Mouse (Mus musculus): Measurements from ENCODE around the gene Bcl6b.

Gene Bcl6b

DNA sequence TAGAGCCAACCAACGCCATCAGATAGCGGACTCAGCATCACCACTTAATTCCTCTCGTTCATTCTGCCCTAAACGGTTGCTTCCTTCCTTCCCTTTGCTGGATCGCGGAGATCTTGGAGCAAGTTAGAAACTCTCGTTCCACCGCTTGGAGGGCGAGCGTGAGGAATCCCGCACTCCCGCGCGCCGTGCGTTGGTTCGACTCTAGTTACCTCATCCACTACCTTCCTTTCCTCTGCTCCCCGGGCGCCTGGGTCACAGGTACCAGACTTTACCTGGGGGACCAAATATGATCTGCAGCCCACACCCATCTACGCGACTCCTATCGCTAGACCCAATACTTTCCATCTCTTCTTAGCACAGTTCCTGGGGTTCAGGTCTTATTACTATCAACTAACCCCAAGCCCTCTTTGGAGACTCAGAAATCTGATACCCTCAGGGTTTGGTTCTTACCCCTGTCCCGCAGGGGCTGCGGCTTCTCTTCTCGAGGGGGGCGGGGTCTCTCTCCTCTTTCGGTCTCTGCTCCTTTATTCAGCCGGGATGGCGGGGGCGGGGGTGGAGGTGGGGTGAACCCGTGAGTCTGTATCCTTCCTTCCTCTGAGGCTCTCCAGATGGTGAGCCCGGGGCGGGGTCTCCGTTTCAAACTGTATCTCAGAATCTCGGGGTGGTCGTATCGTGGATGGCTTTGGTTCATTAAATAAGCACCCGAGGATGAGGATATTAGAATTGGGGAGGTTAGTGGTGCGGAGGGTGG, at the start of gene Bcl6b:
TSS of gene Bcl6b (minus strand) at position 539 of the 751 bp plus-strand sequence.
- no peak for DNase-seq

- no peak for DNase-seq
Measured at GRCm38 (mm10) chr11:70278961-70279360, 49.4 kb upstream of the Bcl6b start.

- no peak for DNase-seq
Measured at GRCm38 (mm10) chr11:70271641-70272040, 42.0 kb upstream of the Bcl6b start.

DNA sequence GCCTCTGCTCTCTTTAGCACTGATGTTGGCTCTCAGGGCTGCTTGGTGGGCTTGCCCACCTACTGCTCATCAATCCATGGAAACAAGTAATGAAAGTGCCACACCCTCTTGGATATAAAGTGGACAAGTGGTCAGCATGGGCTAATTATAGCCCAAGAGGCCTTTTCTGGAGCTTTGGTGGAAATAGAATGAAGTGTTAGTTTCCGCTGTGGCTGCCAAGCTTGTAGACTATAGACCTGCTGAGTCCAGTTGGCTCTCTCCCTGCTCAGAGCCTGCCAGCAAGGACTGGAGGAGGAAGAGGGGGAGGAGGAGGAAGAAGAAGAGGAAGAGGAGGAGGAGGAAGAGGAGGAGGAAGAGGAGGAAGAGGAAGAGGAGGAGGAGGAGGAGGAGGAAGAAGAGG, 36.8 kb upstream of the Bcl6b start:
- DNase-seq = no peak

DNA sequence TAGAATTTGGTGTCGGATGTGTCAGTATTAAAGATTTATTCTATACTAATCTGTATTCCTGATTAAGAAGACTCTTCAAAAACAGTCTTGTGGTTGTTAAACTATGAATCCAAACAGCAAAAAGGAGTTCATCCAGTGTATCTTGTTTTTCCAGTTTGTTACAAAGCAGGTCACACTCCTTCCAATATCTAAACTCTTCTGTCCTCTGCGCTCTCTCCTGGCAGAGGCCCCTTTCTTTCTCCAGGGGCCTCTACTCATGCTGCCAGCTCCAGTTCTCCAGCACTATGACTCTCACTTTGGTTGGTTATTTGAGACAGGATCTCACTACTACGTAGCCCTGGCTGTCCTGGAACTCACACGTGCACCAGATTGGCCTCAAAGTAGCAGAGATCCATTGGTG, 36.2 kb upstream of the Bcl6b start:
- no peak for DNase-seq

GRCm38 (mm10) chr11:70265252-70265651, 35.7 kb upstream of the Bcl6b start:
- no peak for DNase-seq

DNA sequence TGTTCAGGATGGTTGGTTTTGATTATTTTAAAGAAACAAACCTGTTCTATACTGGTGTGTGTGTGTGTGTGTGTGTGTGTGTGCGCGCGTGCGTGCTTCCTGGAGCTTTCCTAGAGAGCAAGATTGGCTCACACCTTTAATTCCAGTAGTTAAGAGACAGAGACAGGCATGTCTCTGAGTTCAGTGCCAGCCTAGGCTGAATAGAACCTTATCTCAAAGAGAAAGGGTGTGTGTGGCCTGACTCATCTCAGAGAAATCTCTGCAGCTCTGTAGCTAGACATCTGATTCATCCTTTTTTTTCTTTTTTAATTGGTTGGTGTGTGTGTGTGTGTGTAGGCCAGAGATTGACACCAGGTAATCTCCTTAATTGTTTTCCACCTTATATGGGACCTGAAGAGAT, 29.4 kb upstream of the Bcl6b start:
- DNase-seq = no peak

GRCm38 (mm10) chr11:70254931-70255531, 25.4 kb upstream of the Bcl6b start, which contains the start of gene Alox12:
Gene Alox12, minus strand, starts transcription at chr11:70255353.
- DNase-seq = peak; percentile 69

- DNase-seq = no peak
Measured at GRCm38 (mm10) chr11:70254337-70254736, 24.7 kb upstream of the Bcl6b start.

DNA sequence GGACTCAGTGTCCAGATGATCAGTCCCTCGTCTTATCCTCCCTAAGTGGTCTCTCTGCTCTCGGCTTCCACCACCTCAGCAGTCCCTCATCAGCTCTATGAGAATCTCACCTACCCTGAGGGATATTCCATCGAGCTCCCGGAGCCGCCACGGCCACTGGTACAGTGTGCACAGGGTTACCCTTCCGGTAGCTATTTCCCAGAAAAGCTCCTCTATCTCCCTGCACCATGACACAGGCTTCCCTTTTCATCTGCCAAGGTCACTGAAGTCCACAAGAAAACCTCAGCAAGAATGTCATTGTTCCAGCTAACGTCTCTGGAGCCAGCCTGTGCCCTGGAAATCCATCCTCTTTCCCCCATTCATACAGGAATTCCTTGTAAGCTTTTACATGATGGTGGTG, 22.3 kb upstream of the Bcl6b start:
- no peak for DNase-seq

DNA sequence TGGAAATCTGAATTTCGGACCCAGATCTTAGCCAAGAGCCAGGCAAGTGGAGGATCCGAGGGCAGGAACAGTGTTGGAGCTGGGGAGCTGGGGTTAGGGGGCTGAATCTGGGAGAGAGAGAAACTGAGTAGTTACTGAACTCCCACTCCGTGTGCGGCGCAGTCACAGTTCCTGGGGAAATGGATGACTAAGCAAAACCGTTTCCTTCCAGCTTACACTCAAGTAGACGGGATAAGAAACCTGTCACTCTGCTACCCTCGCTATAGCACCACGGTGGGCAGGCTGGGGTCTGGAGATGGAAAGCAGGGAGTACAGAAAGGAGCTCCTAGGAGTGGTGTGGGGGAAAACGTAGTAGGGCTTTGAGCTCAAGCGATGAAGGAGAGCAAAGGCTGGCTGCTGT, 20.6 kb upstream of the Bcl6b start:
- DNase-seq = no peak

- DNase-seq = peak; percentile 80
Measured at GRCm38 (mm10) chr11:70247136-70247845, 17.7 kb upstream of the Bcl6b start.

GRCm38 (mm10) chr11:70242591-70242990, 13.0 kb upstream of the Bcl6b start:
- no peak for DNase-seq

- DNase-seq = peak; percentile 92
Measured at GRCm38 (mm10) chr11:70239541-70240279, 10.1 kb upstream of the Bcl6b start, which contains the start of the genes Gm21988 and Rnasek. Gene Gm21988, minus strand, starts transcription at chr11:70239830. Gene Rnasek, minus strand, starts transcription at chr11:70239842.

- peak; percentile 57 for DNase-seq
Measured at GRCm38 (mm10) chr11:70238591-70239440, 9.2 kb upstream of the Bcl6b start.

GRCm38 (mm10) chr11:70237457-70238167, 8.0 kb upstream of the Bcl6b start, which contains the start of gene 0610010K14Rik:
Gene 0610010K14Rik, minus strand, starts transcription at chr11:70237914.
- DNase-seq = peak; percentile 98

GRCm38 (mm10) chr11:70236717-70237116, 7.1 kb upstream of the Bcl6b start:
- peak; percentile 22 for DNase-seq

GRCm38 (mm10) chr11:70235254-70235900, 5.8 kb upstream of the Bcl6b start:
- peak; percentile 77 for DNase-seq

- DNase-seq = no peak
Measured at GRCm38 (mm10) chr11:70234497-70234896, 4.9 kb upstream of the Bcl6b start.

DNA sequence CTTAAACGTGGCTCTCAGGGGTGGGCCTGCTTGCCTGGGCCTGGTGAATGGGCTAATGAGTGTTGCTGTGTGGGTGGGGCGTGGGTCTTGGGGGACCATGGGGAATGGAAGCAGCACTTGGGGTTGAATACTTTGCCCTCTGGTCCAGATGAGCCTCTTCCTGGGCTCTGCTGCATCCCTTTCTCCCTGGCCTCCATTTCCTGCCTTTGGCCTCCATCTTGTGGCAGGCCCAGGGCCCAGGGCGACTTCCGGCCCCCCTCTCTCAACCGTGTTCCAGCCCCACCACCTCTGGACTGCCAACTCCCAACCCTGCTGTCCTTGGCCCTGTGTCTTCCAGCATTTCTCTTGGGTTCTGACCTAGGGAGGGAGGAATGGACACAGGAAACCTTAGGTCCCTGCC, 4.4 kb upstream of the Bcl6b start:
- peak; percentile 21 for DNase-seq

DNA sequence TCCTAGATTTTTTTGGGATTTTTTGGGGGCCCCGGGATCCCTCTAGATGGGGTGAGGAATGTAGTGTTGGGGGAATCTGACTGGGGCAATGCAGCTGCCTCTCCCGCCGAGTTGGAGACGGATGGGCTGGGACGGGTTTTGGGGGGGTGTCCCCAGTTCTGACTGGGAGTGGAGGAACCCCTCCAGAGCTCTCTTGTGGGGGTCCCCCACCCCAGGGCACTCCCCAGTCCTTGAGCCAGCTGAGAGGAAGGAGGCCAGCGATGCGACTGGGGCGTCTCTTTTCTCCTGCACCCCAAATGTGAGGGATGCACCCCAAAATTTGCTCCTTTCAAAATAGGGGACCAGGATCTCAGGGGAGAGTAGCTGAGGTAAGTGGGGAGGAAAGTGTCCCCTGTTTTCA, 3.4 kb upstream of the Bcl6b start:
- DNase-seq = peak; percentile 17

Measured in kidney, adult 9 months (tissue).